Mouse (Mus musculus): Measurements from ENCODE around the gene Camta2. TPM values are rescaled to one million over a fixed set of nuclear protein-coding genes. Genes with fewer than 3 reads are reported as not detected.

Camta2 gene
- total and polyA plus RNA-seq, 3 experiments = 1.0 to 17.0 (median 4.9) TPM

- dilution Hi-C loops (cut with MboI; ENCODE audit: extremely low pct_ligation_motif_present, extremely low pct_unique_long_range_greater_than_20kb, low sequenced_read_pairs) = no loop called here
- Histone ChIP-seq H3K27ac (ENCODE audit: insufficient read depth, low read depth) (no peak overlapping the region), H3K36me3 (replicated peaks in 1 of 2; ENCODE audit: control insufficient read depth in 1 of 2, insufficient read depth in 1 of 2, low read length in 1 of 2) (peaks cover 22 to 35% of the 10 kb centered on the region in 2 experiments), H3K4me2 (ENCODE audit: insufficient read depth, low read depth, poor library complexity, severe bottlenecking) (peak overlapping the region; percentile 68), H3K4me1 (ENCODE audit: control insufficient read depth in 1 of 2, insufficient read depth in 2 of 2) (peaks cover 9 to 24% of the 10 kb centered on the region in 2 experiments), H3K27me3 (replicated peaks) (peaks cover 3% of the 10 kb centered on the region), H3K79me2 (replicated peaks; ENCODE audit: control insufficient read depth, extremely low read depth, insufficient read depth, poor library complexity, severe bottlenecking) (0 out of 2 replicates have a peak, but pooled peaks cover 5% of the 10 kb centered on the region), H3K9me3 (replicated peaks; ENCODE audit: low read length) (no peaks in the 10 kb centered on the region), H3K4me3 (replicated peaks in 1 of 3; ENCODE audit: low read depth in 2 of 3, low read length in 2 of 3, poor library complexity in 1 of 3) (peak overlapping the region; percentile 61 to 80 (median 71)), H3K9ac (ENCODE audit: insufficient read depth, low read depth) (peak overlapping the region; percentile 93)
- TF ChIP-seq UBTF (IDR thresholded peaks at IDR 0.05; ENCODE audit: low read depth, low read length) = peak; percentile 67
- 0 out of 2 replicates have a peak, but pooled peaks have one; percentile 3 for TF ChIP-seq MEF2A (IDR thresholded peaks at IDR 0.05; ENCODE audit: borderline replicate concordance, low read depth, low read length)
- no peak for TF ChIP-seq PAX5 (IDR thresholded peaks at IDR 0.05; ENCODE audit: low read length)
- peak; percentile 57; the same call in 1 of the 2 replicates for TF ChIP-seq CHD2 (IDR thresholded peaks at IDR 0.05; ENCODE audit: low read length)
- TF ChIP-seq BHLHE40 (IDR thresholded peaks at IDR 0.05; ENCODE audit: low read depth, low read length) = no peak
- peak; percentile 33; the same call in 1 of the 2 replicates for TF ChIP-seq SIN3A (IDR thresholded peaks at IDR 0.05; ENCODE audit: low read length)
- in situ Hi-C loops (cut with MboI; ENCODE audit: low pct_ligation_motif_present, low pct_unique_long_range_greater_than_20kb, low sequenced_read_pairs) = no loop called here
- peak; percentile 33 for DNase-seq (ENCODE audit: extremely low read depth)
These were observed 12.7 kb upstream of the Camta2 start for GRCm38 (mm10) chr11:70700613-70701012.

- H3K4me1 ChIP-seq (ENCODE audit: control insufficient read depth in 1 of 2, insufficient read depth in 2 of 2) = peaks cover 9 to 24% of the 10 kb centered on the region in 2 experiments
- peak within 1 kb of the TSS; percentile 71 to 82 (median 80) for H3K4me3 ChIP-seq (replicated peaks in 1 of 3; ENCODE audit: low read depth in 2 of 3, low read length in 2 of 3, poor library complexity in 1 of 3)
- peaks cover 3% of the 10 kb centered on the region for H3K27me3 ChIP-seq (replicated peaks)
- H3K9me3 ChIP-seq (replicated peaks; ENCODE audit: low read length) = no peaks in the 10 kb centered on the region
- peak within 1 kb of the TSS; percentile 73 for H3K4me2 ChIP-seq (ENCODE audit: insufficient read depth, low read depth, poor library complexity, severe bottlenecking)
- H3K9ac ChIP-seq (ENCODE audit: insufficient read depth, low read depth) = peak within 1 kb of the TSS; percentile 93
- peaks cover 15 to 28% of the 10 kb centered on the region in 2 experiments for H3K36me3 ChIP-seq (replicated peaks in 1 of 2; ENCODE audit: control insufficient read depth in 1 of 2, insufficient read depth in 1 of 2, low read length in 1 of 2)
- in situ Hi-C loops (cut with MboI; ENCODE audit: low pct_ligation_motif_present, low pct_unique_long_range_greater_than_20kb, low sequenced_read_pairs) = no loop called here
- 0 out of 2 replicates have a peak, but pooled peaks cover 5% of the 10 kb centered on the region for H3K79me2 ChIP-seq (replicated peaks; ENCODE audit: control insufficient read depth, extremely low read depth, insufficient read depth, poor library complexity, severe bottlenecking)
- peak; percentile 91 for DNase-seq (ENCODE audit: extremely low read depth)
- H3K27ac ChIP-seq (ENCODE audit: insufficient read depth, low read depth) = peak within 1 kb of the TSS; percentile 54; the same call in 1 of the 2 replicates
- dilution Hi-C loops (cut with MboI; ENCODE audit: extremely low pct_ligation_motif_present, extremely low pct_unique_long_range_greater_than_20kb, low sequenced_read_pairs) = no loop called here
- TF ChIP-seq ZC3H11A (IDR thresholded peaks at IDR 0.05; ENCODE audit: low read depth, low read length) (no peak), MXI1 (IDR thresholded peaks at IDR 0.05; ENCODE audit: low read depth, low read length) (no peak), NELFE (IDR thresholded peaks at IDR 0.05; ENCODE audit: low read depth, low read length) (peak; percentile 85), CHD2 (IDR thresholded peaks at IDR 0.05; ENCODE audit: low read length) (no peak), MYC (IDR thresholded peaks at IDR 0.05; ENCODE audit: low read depth, low read length) (no peak), KAT2A (IDR thresholded peaks at IDR 0.05; ENCODE audit: insufficient replicate concordance, low read length) (no peak), MAX (IDR thresholded peaks at IDR 0.05; ENCODE audit: low read length) (peak; percentile 63; the same call in 1 of the 2 replicates), NRF1 (IDR thresholded peaks at IDR 0.05; ENCODE audit: low read depth, low read length) (peak; percentile 55; the same call in 1 of the 2 replicates), USF1 (IDR thresholded peaks at IDR 0.05; ENCODE audit: low read depth, low read length) (no peak), EP300 (IDR thresholded peaks at IDR 0.05; ENCODE audit: low read length) (no peak), PAX5 (IDR thresholded peaks at IDR 0.05; ENCODE audit: low read length) (no peak), MAFK (IDR thresholded peaks at IDR 0.05; ENCODE audit: insufficient replicate concordance, low read length) (no peak), JUN (IDR thresholded peaks at IDR 0.05; ENCODE audit: insufficient read depth, low read depth, low read length) (no peak), POLR2A (IDR thresholded peaks at IDR 0.05; ENCODE audit: low read depth, low read length) (peak; percentile 94), SMC3 (IDR thresholded peaks at IDR 0.05; ENCODE audit: low read depth, low read length) (0 out of 2 replicates have a peak, but pooled peaks have one; percentile 0), TBP (conservative IDR thresholded peaks at IDR 0.05; ENCODE audit: low read depth, low read length) (peak; percentile 71; the same call in 1 of the 2 replicates), POLR2AphosphoS2 (IDR thresholded peaks at IDR 0.05; ENCODE audit: low read depth, low read length) (no peak; the same call in 1 of the 2 replicates), CTCF (conservative IDR thresholded peaks at IDR 0.05 in 1 of 2, IDR thresholded peaks at IDR 0.05 in 1 of 2; ENCODE audit: low read depth in 2 of 2, low read length in 2 of 2) (no peak), ZKSCAN1 (IDR thresholded peaks at IDR 0.05; ENCODE audit: borderline replicate concordance, low read depth, low read length) (no peak), JUND (conservative IDR thresholded peaks at IDR 0.05; ENCODE audit: low read depth, low read length) (no peak), E2F4 (IDR thresholded peaks at IDR 0.05; ENCODE audit: insufficient replicate concordance, low read depth, low read length) (no peak), MAZ (IDR thresholded peaks at IDR 0.05; ENCODE audit: low read depth, low read length) (peak; percentile 39), USF2 (conservative IDR thresholded peaks at IDR 0.05; ENCODE audit: low read depth, low read length) (no peak), RCOR1 (conservative IDR thresholded peaks at IDR 0.05; ENCODE audit: low read depth, low read length) (no peak), HCFC1 (IDR thresholded peaks at IDR 0.05; ENCODE audit: low read depth, low read length) (peak; percentile 46), CHD1 (IDR thresholded peaks at IDR 0.05; ENCODE audit: low read depth, low read length) (no peak), GABPA (IDR thresholded peaks at IDR 0.05; ENCODE audit: insufficient replicate concordance, low read depth, low read length) (no peak)
These were observed 12.0 kb upstream of the Camta2 start, which contains the start of the genes Inca1 and Kif1c for GRCm38 (mm10) chr11:70699722-70700556. Gene Inca1, minus strand, starts transcription at chr11:70700155. Gene Kif1c, plus strand, starts transcription at chr11:70700548.

Measured in CH12.LX (cell line).